Mouse (Mus musculus): ENCODE data around the gene Abcb1a. TPM values are rescaled to one million over a fixed set of nuclear protein-coding genes. Genes with fewer than 3 reads are reported as not detected.
"Not testable (repeated sequence)": the region's sequence is repeated elsewhere in the genome, so short reads cannot be mapped to it uniquely, and the experiment has no call there.

The Abcb1a gene
- total RNA-seq, 2 experiments from 2014 or later = 4.4 to 5.1 TPM

GRCm38 (mm10) chr5:8727760-8728159 is 67.9 kb downstream of the Abcb1a start:
- DNase-seq = no peak

DNA sequence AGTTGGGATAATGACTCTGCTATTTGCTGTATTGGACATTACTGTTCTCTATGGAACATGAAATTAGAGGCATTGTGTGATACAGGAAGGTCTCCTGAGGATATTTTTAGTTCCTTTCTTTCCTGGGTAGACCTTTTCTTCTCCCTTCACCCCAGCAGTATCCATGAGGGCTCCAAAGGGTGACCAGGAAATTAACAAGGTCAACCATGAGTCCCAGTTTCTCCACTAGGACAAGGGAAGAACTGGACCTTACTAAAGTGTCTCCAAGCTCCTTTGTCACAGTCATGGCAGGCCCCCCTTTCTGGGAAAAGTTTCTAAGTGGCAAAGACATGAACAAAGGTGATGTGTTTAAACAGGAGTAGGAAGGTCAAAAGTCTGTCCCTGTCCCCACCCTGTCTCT is 72.8 kb downstream of the Abcb1a start:
- DNase-seq = no peak

DNA sequence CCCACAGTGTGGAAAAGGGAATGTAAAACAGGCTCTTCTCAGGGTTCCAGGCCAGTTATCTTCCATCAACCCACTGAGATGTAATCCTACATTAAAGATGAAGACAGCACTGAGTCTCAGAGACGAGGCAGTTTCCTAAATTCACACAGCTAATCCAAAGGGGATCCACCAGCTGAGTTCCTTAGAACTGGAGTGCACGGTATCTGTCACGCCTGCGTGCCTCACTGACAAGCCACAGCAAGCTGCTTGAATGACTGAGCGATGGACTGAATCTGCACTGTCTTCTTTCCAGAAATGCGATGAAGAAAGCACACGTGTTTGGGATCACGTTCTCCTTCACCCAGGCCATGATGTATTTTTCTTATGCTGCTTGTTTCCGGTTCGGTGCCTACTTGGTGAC is 73.4 kb downstream of the Abcb1a start:
- not testable (repeated sequence) for DNase-seq

DNA sequence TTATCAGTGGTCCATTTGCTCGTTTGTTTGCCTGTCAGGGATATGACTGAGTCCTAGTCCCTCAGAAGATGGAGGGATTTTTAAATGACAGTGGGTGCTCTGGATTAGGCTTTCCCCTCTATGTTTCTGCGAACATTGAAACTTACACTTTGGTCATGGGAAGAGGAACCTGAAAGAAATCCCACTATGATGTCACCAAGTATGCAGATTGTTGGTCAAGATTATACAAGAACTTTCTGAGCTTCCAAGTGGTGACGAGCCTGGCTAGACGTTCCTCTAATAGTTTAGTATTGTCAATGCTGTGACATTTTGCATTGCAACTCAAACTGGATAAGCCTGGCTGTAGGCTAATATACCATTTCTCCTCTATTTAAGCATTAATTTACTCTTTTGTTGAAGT is 76.5 kb downstream of the Abcb1a start:
- DNase-seq = no peak

DNA sequence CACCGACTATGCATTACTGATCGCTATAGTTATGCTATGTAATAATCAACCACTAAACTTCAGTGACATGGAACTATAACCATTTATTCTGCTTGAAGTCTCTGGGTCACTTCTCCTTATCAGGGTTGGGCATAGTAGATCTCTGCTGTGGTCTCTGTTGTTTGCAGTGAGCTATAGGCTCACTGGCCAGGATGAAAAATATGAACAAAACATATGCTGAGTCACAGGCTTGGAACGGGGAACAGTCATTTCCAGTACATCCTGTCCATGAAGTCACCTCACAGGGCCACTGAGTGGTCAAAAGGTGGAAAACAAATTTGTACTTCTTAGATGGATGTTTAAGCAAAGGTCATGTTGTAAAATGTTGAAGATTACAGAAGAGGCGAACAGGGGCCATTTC is 77.2 kb downstream of the Abcb1a start:
- no peak for DNase-seq

- not testable (repeated sequence) for DNase-seq
These were observed 87.4 kb downstream of the Abcb1a start for GRCm38 (mm10) chr5:8747244-8747643.

DNA sequence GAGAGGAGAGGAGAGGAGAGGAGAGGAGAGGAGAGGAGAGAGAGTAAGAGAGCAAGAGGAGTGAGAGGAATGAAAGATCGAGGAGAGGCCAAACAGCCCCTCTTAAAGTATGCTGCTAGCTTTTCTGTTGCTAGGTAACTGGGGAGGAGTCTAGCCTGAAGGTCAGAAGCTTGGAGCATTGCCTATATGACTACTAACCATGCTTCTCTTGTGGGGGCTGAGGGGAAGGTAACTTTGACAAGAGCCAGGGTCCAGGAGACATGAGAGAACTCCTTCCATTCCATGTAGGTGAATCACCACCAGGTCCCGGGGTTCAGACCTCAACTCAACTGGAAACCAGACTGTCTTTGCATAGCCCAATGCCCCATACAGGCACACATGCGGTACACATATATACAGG is 113.0 kb downstream of the Abcb1a start:
- DNase-seq = no peak

GRCm38 (mm10) chr5:8778311-8778710 is 118.4 kb downstream of the Abcb1a start:
- DNase-seq = no peak

DNA sequence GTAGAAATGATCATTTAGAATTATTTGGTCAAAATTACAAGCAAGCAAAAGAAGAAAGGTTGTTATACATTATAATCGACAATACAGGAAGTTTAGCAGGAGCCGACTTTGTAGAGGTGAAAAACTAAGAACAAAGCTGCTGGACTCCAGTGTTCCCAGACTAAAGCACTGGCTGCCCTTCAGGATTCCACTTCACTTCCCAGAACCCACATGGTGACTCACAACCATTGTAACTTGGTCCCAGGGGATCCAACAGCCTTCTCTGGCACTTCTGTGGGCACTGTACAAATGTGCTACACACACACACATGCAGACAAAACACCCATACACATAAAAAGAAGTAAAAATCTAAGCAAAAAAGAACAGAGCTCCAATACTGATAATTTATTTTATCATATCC is 118.9 kb downstream of the Abcb1a start:
- no peak for DNase-seq

- DNase-seq = no peak
These were observed 132.4 kb downstream of the Abcb1a start for GRCm38 (mm10) chr5:8792281-8792680.

Other genes with a start within 250 kb of the Abcb1a start
- gene Dbf4, start 237.4 kb upstream of the Abcb1a start, total RNA-seq (2021) = 10 to 100 TPM; 23.1 to 26.6 TPM
- gene Slc25a40, start 237.2 kb upstream of the Abcb1a start, total RNA-seq (2021) = 10 to 100 TPM; 10.9 to 13.9 TPM
- 1 to 10 TPM; 1.4 to 1.8 TPM for gene Rundc3b, start 37.1 kb upstream of the Abcb1a start, total RNA-seq (2021)
- gene Abcb1b, start 138.1 kb downstream of the Abcb1a start, total RNA-seq (2021) = 1 to 10 TPM; 1.0 TPM
- 1 to 10 TPM; 3.3 to 3.8 TPM for gene Abcb4, start 233.6 kb downstream of the Abcb1a start, total RNA-seq (2021)

All from heart, postnatal 4 days (tissue).